ENCODE assay signal across 20 mouse cellular contexts in genomic region chr13:24712581-24713130, GRCm38 (mm10). TPM values are rescaled to one million over a fixed set of nuclear protein-coding genes. Genes with fewer than 3 reads are reported as not detected.
DNase-seq lines count a peak whose midpoint lies in the region; ATAC-seq and TF ChIP-seq lines count a peak whose summit lies in the region.
"Had no signal": no experiment of that assay in that cellular context is flagged by ENCODE, and none has a peak within 500 bp of the region (broad histone marks: within the 10 kb centered on the region; RNA-seq: fewer than 3 reads in every experiment).

No protein-coding gene starts in this region.

- TF ChIP-seq EP300 in lung, postnatal 0 days (IDR thresholded peaks at IDR 0.05), result no peak
- no peak for TF ChIP-seq EP300 in stomach, postnatal 0 days (optimal IDR thresholded peaks at IDR 0.05)

- no peak overlapping the region for H3K4me2 ChIP-seq in kidney, embryonic 15.5 days
- H3K4me2 ChIP-seq in lung, postnatal 0 days (replicated peaks; ENCODE audit: low read depth, low read length), result 0 out of 2 replicates have a peak overlapping the region, but pooled peaks have one; percentile 6
- no peak overlapping the region for H3K4me2 ChIP-seq in stomach, postnatal 0 days (replicated peaks; ENCODE audit: low read depth)
- H3K4me2 ChIP-seq: liver, embryonic 13.5 days had no signal

- no peaks in the 10 kb centered on the region for H3K27me3 ChIP-seq in kidney, adult 2 months (replicated peaks; ENCODE audit: control insufficient read depth, insufficient read depth, low read length)
- H3K27me3 ChIP-seq in kidney, embryonic 15.5 days, result no peaks in the 10 kb centered on the region
- H3K27me3 ChIP-seq in lung, postnatal 0 days (replicated peaks; ENCODE audit: insufficient read depth, low read length), result no peaks in the 10 kb centered on the region
- no peaks in the 10 kb centered on the region for H3K27me3 ChIP-seq in stomach, postnatal 0 days (ENCODE audit: control insufficient read depth, insufficient read depth, low read length)
- H3K27me3 ChIP-seq: forebrain, embryonic 13.5 days; intestine, embryonic 15.5 days; liver, embryonic 13.5 days had no signal

- H3K36me3 ChIP-seq in kidney, adult 2 months (ENCODE audit: control insufficient read depth, insufficient read depth, low read length), result no peaks in the 10 kb centered on the region
- no peaks in the 10 kb centered on the region for H3K36me3 ChIP-seq in kidney, embryonic 15.5 days
- H3K36me3 ChIP-seq in lung, postnatal 0 days (ENCODE audit: insufficient read depth, low read length), result no peaks in the 10 kb centered on the region
- H3K36me3 ChIP-seq in stomach, postnatal 0 days (ENCODE audit: control insufficient read depth, insufficient read depth, low read length), result no peaks in the 10 kb centered on the region
- H3K36me3 ChIP-seq: embryonic facial prominence, embryonic 10.5 days; intestine, embryonic 15.5 days; limb, embryonic 12.5 days; liver, embryonic 13.5 days had no signal

- no peak for DNase-seq in gastrocnemius, adult 2 months
- DNase-seq in gastrocnemius, adult 8-10 months (ENCODE audit: low spot score in 2 of 2), result no peak
- DNase-seq in kidney, adult 2 months, result peak; percentile 48
- DNase-seq in lung, postnatal 0 days (ENCODE audit: low spot score), result peak; percentile 38
- no peak for DNase-seq in lung, postnatal 25 days (ENCODE audit: low spot score)
- DNase-seq in stomach, postnatal 0 days (ENCODE audit: low spot score), result peak; percentile 23
- no peak for DNase-seq in B cell, adult 2 months
- DNase-seq: cerebellum, adult 2 months; liver, embryonic 13.5 days had no signal

- H3K9ac ChIP-seq in kidney, embryonic 15.5 days, result no peak overlapping the region
- H3K9ac ChIP-seq in lung, postnatal 0 days (replicated peaks; ENCODE audit: low read depth), result no peak overlapping the region
- H3K9ac ChIP-seq in stomach, postnatal 0 days (ENCODE audit: low read length), result no peak overlapping the region
- H3K9ac ChIP-seq: hindbrain, embryonic 13.5 days; intestine, embryonic 15.5 days; limb, embryonic 12.5 days; liver, embryonic 13.5 days had no signal

- no peak overlapping the region for H3K4me3 ChIP-seq in gastrocnemius, adult 2 months
- no peak overlapping the region for H3K4me3 ChIP-seq in kidney, adult 2 months (ENCODE audit: insufficient read depth, low read depth, low read length)
- H3K4me3 ChIP-seq in kidney, embryonic 15.5 days (replicated peaks), result no peak overlapping the region
- H3K4me3 ChIP-seq in lung, postnatal 0 days (ENCODE audit: low read depth, low read length), result no peak overlapping the region
- H3K4me3 ChIP-seq in stomach, postnatal 0 days (ENCODE audit: low read depth, low read length), result no peak overlapping the region
- H3K4me3 ChIP-seq: forebrain, embryonic 13.5 days; hindbrain, embryonic 13.5 days; liver, embryonic 13.5 days had no signal

- intact Hi-C loops in gastrocnemius, adult 2 months (cut with DNase I), result no loop called here

- no peak for ATAC-seq in kidney, embryonic 15.5 days (replicated peaks; ENCODE audit: low FRiP score)
- ATAC-seq in lung, postnatal 0 days, result 0 out of 2 replicates have a peak, but pooled peaks have one; percentile 7
- ATAC-seq in stomach, postnatal 0 days (ENCODE audit: low FRiP score, low TSS enrichment), result no peak
- ATAC-seq: intestine, embryonic 15.5 days had no signal

- TF ChIP-seq POLR2A in kidney, adult 2 months (IDR thresholded peaks at IDR 0.05; ENCODE audit: low read depth, low read length), result no peak

- 0 out of 2 replicates have a peak, but pooled peaks cover 3% of the 10 kb centered on the region for H3K4me1 ChIP-seq in kidney, adult 2 months (ENCODE audit: control insufficient read depth, insufficient read depth, low read length)
- H3K4me1 ChIP-seq in kidney, embryonic 15.5 days, result peaks cover 32% of the 10 kb centered on the region
- H3K4me1 ChIP-seq in lung, postnatal 0 days (ENCODE audit: insufficient read depth, low read depth, low read length), result no peaks in the 10 kb centered on the region; the same call in 1 of the 2 replicates
- H3K4me1 ChIP-seq in stomach, postnatal 0 days (replicated peaks; ENCODE audit: control insufficient read depth, insufficient read depth), result no peaks in the 10 kb centered on the region

- 60% methylated on average over 7 of the region's 7 CpGs for WGBS in kidney, adult 2 months
- 68% methylated on average over 7 of the region's 7 CpGs for WGBS in kidney, embryonic 15.5 days
- WGBS in lung, postnatal 0 days, result 55% methylated on average over 7 of the region's 7 CpGs
- 55% methylated on average over 7 of the region's 7 CpGs for WGBS in stomach, postnatal 0 days

- no peak for TF ChIP-seq CTCF in gastrocnemius, adult 2 months (IDR thresholded peaks at IDR 0.05)
- TF ChIP-seq CTCF in kidney, adult 2 months (conservative IDR thresholded peaks at IDR 0.05; ENCODE audit: insufficient read depth, insufficient read length, low read depth, low read length), result no peak
- TF ChIP-seq CTCF in lung, postnatal 0 days (IDR thresholded peaks at IDR 0.05), result no peak
- TF ChIP-seq CTCF in stomach, postnatal 0 days (IDR thresholded peaks at IDR 0.05; ENCODE audit: low read depth), result no peak

- peak overlapping the region; percentile 56 for H3K27ac ChIP-seq in gastrocnemius, adult 2 months
- H3K27ac ChIP-seq in kidney, adult 2 months (ENCODE audit: insufficient read depth, low read depth, low read length), result 0 out of 2 replicates have a peak overlapping the region, but pooled peaks have one; percentile 24
- no peak overlapping the region for H3K27ac ChIP-seq in kidney, embryonic 15.5 days
- 0 out of 2 replicates have a peak overlapping the region, but pooled peaks have one; percentile 21 for H3K27ac ChIP-seq in lung, postnatal 0 days (ENCODE audit: low read length)
- H3K27ac ChIP-seq in stomach, postnatal 0 days (replicated peaks), result no peak overlapping the region; the same call in 1 of the 2 replicates
- H3K27ac ChIP-seq: forebrain, embryonic 13.5 days; hindbrain, embryonic 13.5 days; intestine, embryonic 15.5 days; limb, embryonic 12.5 days; liver, embryonic 13.5 days; macrophage had no signal

- no peaks in the 10 kb centered on the region for H3K9me3 ChIP-seq in kidney, embryonic 15.5 days (replicated peaks)
- no peaks in the 10 kb centered on the region for H3K9me3 ChIP-seq in lung, postnatal 0 days (ENCODE audit: low read length)
- H3K9me3 ChIP-seq in stomach, postnatal 0 days (ENCODE audit: control insufficient read depth, low read length), result no peaks in the 10 kb centered on the region
- H3K9me3 ChIP-seq: embryonic facial prominence, embryonic 10.5 days; forebrain, embryonic 13.5 days; hindbrain, embryonic 13.5 days; intestine, embryonic 15.5 days; limb, embryonic 12.5 days; liver, embryonic 13.5 days had no signal

RNA-seq across cellular contexts. Expression of gene Armh2, which starts 28.4 kb away (rescaled TPM):
- total RNA-seq in gastrocnemius, adult 2 months (2021), result not detected
- total RNA-seq in gastrocnemius, adult 8-10 months (2022), result not detected
- not detected in 2 replicates for polyA plus RNA-seq in kidney, adult 2 months (2012; rRNA removed)
- polyA plus RNA-seq in kidney, embryonic 15.5 days (2015; fragmentation: Nextera tagmentation; extraction: Ambion mirVana), result not detected in 2 replicates
- polyA plus RNA-seq in lung, postnatal 0 days (2015; fragmentation: Nextera tagmentation; extraction: Ambion mirVana), result not detected in 2 replicates
- polyA plus RNA-seq in stomach, postnatal 0 days (2015; fragmentation: Nextera tagmentation; extraction: Ambion mirVana), result not detected in 2 replicates
- total RNA-seq: adrenal gland, postnatal 36 days; layer of hippocampus, postnatal 10 days had no signal
- polyA plus RNA-seq: cerebellum, adult 2 months; forebrain, embryonic 13.5 days; gonadal fat pad, adult 2 months; hindbrain, embryonic 13.5 days; intestine, embryonic 15.5 days; limb, embryonic 12.5 days; liver, embryonic 13.5 days; macrophage; neural tube, embryonic 14.5 days had no signal

RNA-seq across cellular contexts. Expression of gene Gmnn, which starts 49.1 kb away (rescaled TPM):
- 1 to 10 TPM; 3.8 to 5.1 TPM for total RNA-seq in gastrocnemius, adult 2 months (2021)
- total RNA-seq in gastrocnemius, adult 8-10 months (2022), result 1 to 10 TPM; 3.1 to 4.9 (median 4.0) TPM
- polyA plus RNA-seq in kidney, adult 2 months (2012; rRNA removed), result 4.1 and 7.1 TPM in 2 replicates
- polyA plus RNA-seq in kidney, embryonic 15.5 days (2015; fragmentation: Nextera tagmentation; extraction: Ambion mirVana), result 115 and 117 TPM in 2 replicates
- 24.1 and 24.7 TPM in 2 replicates for polyA plus RNA-seq in lung, postnatal 0 days (2015; fragmentation: Nextera tagmentation; extraction: Ambion mirVana)
- polyA plus RNA-seq in stomach, postnatal 0 days (2015; fragmentation: Nextera tagmentation; extraction: Ambion mirVana), result 39.6 and 43.3 TPM in 2 replicates

Comparison
In these comparisons a context has a peak if more than half of its experiments do, and no peak if none do; other contexts are left out.
1. DNase-seq: peak in kidney, adult 2 months (single experiment), lung, postnatal 0 days (single experiment) and stomach, postnatal 0 days (single experiment); none in gastrocnemius, adult 2 months (single experiment), gastrocnemius, adult 8-10 months (0 of 2), lung, postnatal 25 days (single experiment) and B cell, adult 2 months (0 of 2).
2. H3K27ac ChIP-seq: peak in gastrocnemius, adult 2 months (single experiment), kidney, adult 2 months (single experiment) and lung, postnatal 0 days (single experiment); none in kidney, embryonic 15.5 days (single experiment) and stomach, postnatal 0 days (single experiment).